Mouse (Mus musculus) limb, embryonic 15.5 days (tissue): ENCODE measurements at regions not wholly inside any gene's neighbourhood (a gene's known extent, or its start where the extent isn't known, plus 50 kb on each side); places are given as distances from the start of the nearest gene placed in this dataset.

Experiments
- ATAC-seq: fragments of 200-750 bp; cut with Nextera tagmentation; 2 replicates; pipeline ENCODE4 v1.8.0; 2017; ENCODE audit warnings: low read depth, moderate TSS enrichment; ENCODE audit not compliant: insufficient number of reproducible peaks, low FRiP score, low TSS enrichment
- H3K27ac ChIP-seq: fragments of 300-500 bp; sonication (generic); 2 replicates; pipeline ENCODE4 v1.5.1; 2015; ENCODE audit warnings: moderate library complexity, mild to moderate bottlenecking, inconsistent platforms
- H3K27me3 ChIP-seq: fragments of 300-500 bp; sonication (generic); 2 replicates; pipeline ENCODE4 v1.6.1; 2015; ENCODE audit warnings: inconsistent platforms
- H3K36me3 ChIP-seq: fragments of 300-500 bp; sonication (generic); 2 replicates; pipeline ENCODE4 v1.6.1; 2015; ENCODE audit warnings: inconsistent platforms
- H3K4me1 ChIP-seq: fragments of 300-500 bp; sonication (generic); 2 replicates; pipeline ENCODE4 v1.6.1; 2015; ENCODE audit warnings: inconsistent platforms
- H3K4me2 ChIP-seq: fragments of 300-500 bp; sonication (generic); 2 replicates; pipeline ENCODE4 v1.6.1; 2015; ENCODE audit warnings: mild to moderate bottlenecking, inconsistent platforms
- H3K4me3 ChIP-seq: fragments of 300-500 bp; sonication (generic); 2 replicates; pipeline ENCODE4 v1.5.1; 2015; ENCODE audit warnings: mild to moderate bottlenecking, inconsistent platforms
- H3K9ac ChIP-seq: fragments of 300-500 bp; sonication (generic); 2 replicates; pipeline ENCODE4 v1.6.1; 2015; ENCODE audit warnings: inconsistent platforms
- H3K9me3 ChIP-seq: fragments of 300-500 bp; sonication (generic); 2 replicates; pipeline ENCODE4 v1.6.1; 2016; ENCODE audit warnings: inconsistent platforms
- WGBS: fragments of 180-500 bp; shearing (Covaris S2); methylation state at CpG from one replicate; pipeline ENCODE4 v1.1.7; 2015; 5-methylcytosine and 5-hydroxymethylcytosine counted together

DNA sequence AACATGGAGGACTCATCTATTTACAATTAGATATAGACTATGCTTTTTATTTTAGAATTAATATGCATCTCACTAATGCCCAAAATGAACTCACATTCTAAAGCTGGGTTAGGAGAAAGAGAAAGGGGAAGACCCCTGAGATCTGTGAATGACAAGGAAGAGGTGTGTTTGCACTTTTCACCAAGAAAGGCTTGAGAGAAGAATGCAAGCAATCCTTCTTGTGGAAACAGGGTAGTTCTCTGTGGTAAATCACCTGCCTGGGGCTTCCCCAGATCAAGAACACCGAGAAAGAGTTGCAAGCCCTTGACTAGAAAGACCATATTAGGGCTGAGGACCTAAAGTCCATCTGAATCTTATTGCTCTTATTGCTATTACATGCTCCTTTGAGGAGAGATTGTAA is 1037.6 kb downstream of the Gsdmc2 start:
- Histone ChIP-seq H3K9ac (no peak overlapping the region), H3K4me3 (no peak overlapping the region), H3K27ac (no peak overlapping the region), H3K36me3 (no peaks in the 10 kb centered on the region), H3K9me3 (no peaks in the 10 kb centered on the region), H3K4me1 (no peaks in the 10 kb centered on the region), H3K27me3 (no peaks in the 10 kb centered on the region), H3K4me2 (no peak overlapping the region)
- 52% methylated on average over 1 of the region's 1 CpGs for WGBS
- ATAC-seq = no peak

DNA sequence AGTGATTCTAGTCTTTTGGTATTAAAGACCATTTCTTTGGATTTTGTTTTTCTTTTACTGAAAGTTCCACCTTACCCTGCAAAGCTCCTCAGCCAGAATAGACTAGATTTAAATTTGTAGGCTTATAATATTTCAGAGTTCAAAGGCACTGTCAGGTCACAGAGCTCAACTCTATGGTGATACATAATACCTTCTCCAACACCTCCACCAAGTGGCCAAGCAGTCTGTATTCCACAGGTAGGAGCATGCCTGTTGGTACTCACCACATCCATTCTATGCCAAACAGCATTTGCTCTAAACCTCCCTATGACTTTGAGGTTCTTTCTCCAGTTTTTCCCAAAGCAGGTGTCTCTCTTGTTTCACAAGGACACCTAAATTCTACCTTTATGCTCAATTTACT is 1042.2 kb downstream of the Gsdmc2 start:
- Histone ChIP-seq H3K4me1 (no peaks in the 10 kb centered on the region), H3K9me3 (no peaks in the 10 kb centered on the region), H3K27ac (no peak overlapping the region), H3K36me3 (no peaks in the 10 kb centered on the region), H3K4me3 (no peak overlapping the region), H3K27me3 (no peaks in the 10 kb centered on the region), H3K9ac (no peak overlapping the region), H3K4me2 (no peak overlapping the region)
- no peak for ATAC-seq

DNA sequence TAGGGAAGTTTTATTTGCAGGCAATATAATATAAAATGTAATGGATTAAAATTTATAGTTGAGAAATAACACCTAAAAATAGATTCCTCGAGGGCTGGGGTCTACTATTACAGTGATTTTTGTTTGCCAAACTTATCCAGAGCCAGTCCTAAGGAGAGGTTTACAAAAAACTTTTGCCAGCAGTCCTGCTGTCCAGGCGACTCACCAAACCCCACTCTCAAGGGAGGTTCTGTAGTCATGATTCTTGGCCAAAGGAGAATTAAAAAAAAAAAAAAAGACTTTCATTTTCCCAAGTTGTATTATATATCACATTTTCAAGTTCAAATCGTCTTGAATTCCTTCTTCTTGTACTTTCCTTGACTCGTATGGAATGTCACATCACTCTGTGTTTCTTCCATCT is 1046.2 kb downstream of the Gsdmc2 start:
- no peak for ATAC-seq
- Histone ChIP-seq H3K4me3 (no peak overlapping the region), H3K36me3 (no peaks in the 10 kb centered on the region), H3K27me3 (no peaks in the 10 kb centered on the region), H3K9ac (no peak overlapping the region), H3K9me3 (no peaks in the 10 kb centered on the region), H3K27ac (no peak overlapping the region), H3K4me1 (no peaks in the 10 kb centered on the region), H3K4me2 (no peak overlapping the region)
- 75% methylated on average over 4 of the region's 4 CpGs for WGBS

DNA sequence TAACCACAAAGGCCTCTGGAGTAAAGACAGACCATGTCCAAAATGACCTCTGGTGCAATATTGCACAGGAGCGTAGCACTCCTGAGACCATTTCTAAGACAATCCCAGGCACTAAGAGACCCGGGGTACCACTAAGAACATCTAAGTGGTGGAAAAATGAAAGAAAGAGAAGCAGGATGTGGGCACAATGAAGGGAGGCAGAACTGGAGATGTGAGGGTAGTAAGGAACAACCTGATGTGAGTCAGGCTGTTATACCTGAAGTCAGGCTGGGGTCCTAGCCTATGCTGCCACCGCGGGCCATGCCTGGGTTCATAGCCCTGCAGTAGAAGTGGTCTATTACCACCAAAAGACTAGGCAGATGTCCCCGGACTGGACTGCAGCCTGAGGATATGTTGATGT is 1051.4 kb downstream of the Gsdmc2 start:
- Histone ChIP-seq H3K9ac (no peak overlapping the region), H3K4me3 (no peak overlapping the region), H3K4me1 (no peaks in the 10 kb centered on the region), H3K36me3 (no peaks in the 10 kb centered on the region), H3K27ac (no peak overlapping the region), H3K4me2 (no peak overlapping the region), H3K27me3 (no peaks in the 10 kb centered on the region), H3K9me3 (no peaks in the 10 kb centered on the region)
- 93% methylated on average over 5 of the region's 5 CpGs for WGBS
- ATAC-seq = no peak

DNA sequence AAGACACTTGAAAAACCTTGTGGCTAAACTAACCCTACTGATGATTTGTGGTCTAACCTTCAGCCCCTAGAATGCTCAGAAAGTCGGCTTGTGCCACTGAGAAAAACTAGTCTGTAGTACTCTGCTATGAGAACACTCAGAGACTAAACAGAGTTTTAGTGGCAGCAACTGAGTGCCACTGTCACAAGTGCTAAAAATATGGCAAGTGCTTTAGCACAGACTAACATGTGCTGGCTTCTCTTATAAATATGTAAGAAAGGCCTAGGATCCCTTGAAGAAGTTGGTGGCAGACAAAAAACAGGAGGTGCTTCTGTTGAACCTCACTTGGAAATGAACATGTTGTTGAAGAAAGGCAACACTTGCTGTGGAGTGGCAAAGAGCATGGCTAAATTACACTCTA is 1052.9 kb downstream of the Gsdmc2 start:
- Histone ChIP-seq H3K9ac (no peak overlapping the region), H3K4me2 (no peak overlapping the region), H3K27me3 (no peaks in the 10 kb centered on the region), H3K27ac (no peak overlapping the region), H3K4me3 (no peak overlapping the region), H3K4me1 (no peaks in the 10 kb centered on the region), H3K9me3 (no peaks in the 10 kb centered on the region), H3K36me3 (no peaks in the 10 kb centered on the region)
- WGBS = 58% methylated on average over 1 of the region's 1 CpGs
- ATAC-seq = no peak

DNA sequence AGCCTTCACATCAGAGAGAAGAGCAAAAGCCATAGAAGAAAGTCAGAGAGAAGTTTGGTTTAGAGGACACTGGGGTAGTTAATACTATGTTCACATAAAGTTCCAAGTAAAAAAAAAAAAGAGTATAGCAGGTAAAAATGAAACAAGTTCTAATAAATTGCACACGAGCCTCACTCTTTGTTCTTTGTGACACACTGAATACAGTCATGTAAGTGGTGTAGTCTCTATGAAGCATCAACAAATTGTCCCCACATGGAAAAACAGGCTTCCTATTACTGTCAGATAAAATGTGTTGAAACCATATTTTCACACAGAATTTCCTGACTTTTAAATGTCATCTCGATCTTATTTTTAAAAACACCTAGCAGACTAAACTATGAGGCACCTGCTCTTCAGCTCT is 1057.2 kb downstream of the Gsdmc2 start:
- Histone ChIP-seq H3K4me3 (no peak overlapping the region), H3K36me3 (no peaks in the 10 kb centered on the region), H3K9me3 (no peaks in the 10 kb centered on the region), H3K27ac (no peak overlapping the region), H3K4me2 (no peak overlapping the region), H3K9ac (no peak overlapping the region), H3K4me1 (no peaks in the 10 kb centered on the region), H3K27me3 (no peaks in the 10 kb centered on the region)
- WGBS = 85% methylated on average over 2 of the region's 2 CpGs
- ATAC-seq = no peak

DNA sequence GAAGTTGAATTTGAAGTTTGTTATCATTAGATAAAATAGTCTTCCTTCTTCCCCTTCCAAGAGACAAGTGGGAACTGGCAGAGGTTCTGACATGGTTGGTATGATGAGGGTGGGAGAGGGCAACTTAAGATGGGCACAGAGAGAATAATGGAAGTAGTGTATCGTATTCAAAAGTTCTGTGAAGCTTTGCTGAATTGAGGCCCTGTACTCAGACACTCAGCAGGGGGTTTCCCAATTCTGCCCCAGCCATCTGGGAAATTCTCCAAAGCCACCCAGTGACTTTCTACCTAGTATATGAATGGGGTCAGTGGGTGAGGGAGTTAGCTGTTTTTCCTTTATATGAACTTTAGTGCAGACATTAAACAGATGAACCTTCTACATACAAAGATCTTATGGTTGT is 1058.7 kb downstream of the Gsdmc2 start:
- WGBS = 78% methylated on average over 1 of the region's 1 CpGs
- no peaks in the 10 kb centered on the region for H3K36me3 ChIP-seq
- no peak overlapping the region for H3K4me2 ChIP-seq
- H3K4me1 ChIP-seq = no peaks in the 10 kb centered on the region
- H3K27me3 ChIP-seq = no peaks in the 10 kb centered on the region
- no peak for ATAC-seq
- H3K9me3 ChIP-seq = no peaks in the 10 kb centered on the region
- no peak overlapping the region for H3K9ac ChIP-seq
- H3K27ac ChIP-seq = no peak overlapping the region
- no peak overlapping the region for H3K4me3 ChIP-seq

DNA sequence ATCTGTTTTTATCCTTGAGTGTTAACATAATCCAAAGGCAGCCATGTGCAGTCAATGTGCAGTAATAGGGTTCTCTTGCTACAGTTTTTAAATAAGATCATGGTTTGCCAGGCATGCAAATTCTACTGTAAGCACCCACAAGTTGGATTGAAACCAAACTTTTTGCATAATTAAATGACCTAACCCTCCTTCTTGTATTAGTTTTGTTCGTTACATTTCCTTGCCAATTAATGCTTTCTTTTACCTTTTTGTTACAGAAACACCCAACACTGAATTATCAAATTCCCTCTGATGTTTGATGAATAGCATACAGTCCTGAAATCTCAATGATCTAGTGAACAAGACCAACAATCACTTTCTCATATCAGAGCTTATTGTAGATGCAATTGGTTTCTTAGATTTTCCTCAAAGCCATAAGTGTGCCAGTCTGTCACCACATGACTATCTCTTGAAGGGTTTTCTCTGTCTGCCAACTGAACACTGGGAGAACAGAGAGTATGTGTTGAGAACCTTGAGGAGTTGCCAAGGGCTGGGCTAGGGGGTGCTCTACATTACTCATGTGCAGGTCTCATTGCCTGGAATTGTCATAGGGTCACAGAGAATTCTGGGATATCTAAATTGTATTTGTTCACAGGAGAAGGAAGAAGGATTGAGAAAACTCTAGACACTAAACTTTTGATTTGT is 1060.4 kb downstream of the Gsdmc2 start:
- 77% methylated on average over 1 of the region's 1 CpGs for WGBS

DNA sequence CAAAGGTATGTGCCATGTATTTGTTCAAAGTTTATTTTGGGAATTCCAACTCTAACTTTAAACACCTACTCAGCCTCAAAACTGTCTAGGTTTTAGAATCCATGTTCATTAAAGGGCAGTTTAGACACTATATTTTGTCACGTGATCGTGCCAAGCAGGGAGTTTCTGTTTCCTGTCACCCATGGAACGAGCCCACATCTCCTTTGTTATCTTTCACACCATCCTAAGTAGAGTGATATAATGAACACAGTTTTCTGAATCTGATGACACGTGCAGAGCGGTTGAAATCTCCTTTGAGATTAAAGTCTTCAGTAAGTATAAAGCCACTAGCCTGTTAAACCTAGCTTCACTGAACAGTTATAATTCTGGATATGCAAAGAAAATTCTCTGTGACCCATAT is 1066.1 kb downstream of the Gsdmc2 start:
- Histone ChIP-seq H3K9ac (no peak overlapping the region), H3K4me2 (no peak overlapping the region), H3K4me3 (no peak overlapping the region), H3K4me1 (no peaks in the 10 kb centered on the region), H3K36me3 (no peaks in the 10 kb centered on the region), H3K9me3 (no peaks in the 10 kb centered on the region), H3K27me3 (no peaks in the 10 kb centered on the region), H3K27ac (no peak overlapping the region)
- ATAC-seq = no peak
- WGBS = 86% methylated on average over 5 of the region's 5 CpGs

More for the DNA sequence above, 1060.4 kb downstream of the Gsdmc2 start:
- no peak for ATAC-seq
- no peak overlapping the region for H3K9ac ChIP-seq
- no peaks in the 10 kb centered on the region for H3K4me1 ChIP-seq
- no peaks in the 10 kb centered on the region for H3K36me3 ChIP-seq
- H3K27ac ChIP-seq = no peak overlapping the region
- no peak overlapping the region for H3K4me2 ChIP-seq
- H3K27me3 ChIP-seq = no peaks in the 10 kb centered on the region
- no peaks in the 10 kb centered on the region for H3K9me3 ChIP-seq
- no peak overlapping the region for H3K4me3 ChIP-seq

DNA sequence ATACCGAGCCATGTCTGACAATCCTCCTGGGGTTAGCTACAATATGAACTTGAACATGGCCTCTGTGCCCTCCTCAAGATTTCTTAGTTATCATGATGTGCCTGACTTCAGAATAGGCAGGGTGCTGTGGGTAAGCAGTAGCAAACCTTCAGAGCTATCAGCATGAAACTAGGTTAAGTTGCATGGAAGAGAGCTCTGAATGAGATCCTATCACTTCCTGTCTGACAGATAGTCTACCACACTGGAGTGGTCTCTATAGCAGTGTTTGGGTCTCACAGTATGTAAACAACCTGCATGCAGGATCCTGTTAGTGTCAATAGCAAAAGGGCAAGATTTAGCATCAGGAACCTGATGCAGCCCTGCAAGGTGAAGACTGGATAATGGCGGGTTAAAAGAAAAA is 1092.3 kb downstream of the Gsdmc2 start:
- H3K27ac ChIP-seq = no peak overlapping the region
- H3K9me3 ChIP-seq = no peaks in the 10 kb centered on the region
- H3K27me3 ChIP-seq = no peaks in the 10 kb centered on the region
- H3K4me2 ChIP-seq = no peak overlapping the region
- 85% methylated on average over 2 of the region's 2 CpGs for WGBS
- H3K36me3 ChIP-seq = no peaks in the 10 kb centered on the region
- no peaks in the 10 kb centered on the region for H3K4me1 ChIP-seq
- H3K4me3 ChIP-seq = no peak overlapping the region
- H3K9ac ChIP-seq = no peak overlapping the region
- ATAC-seq = no peak

DNA sequence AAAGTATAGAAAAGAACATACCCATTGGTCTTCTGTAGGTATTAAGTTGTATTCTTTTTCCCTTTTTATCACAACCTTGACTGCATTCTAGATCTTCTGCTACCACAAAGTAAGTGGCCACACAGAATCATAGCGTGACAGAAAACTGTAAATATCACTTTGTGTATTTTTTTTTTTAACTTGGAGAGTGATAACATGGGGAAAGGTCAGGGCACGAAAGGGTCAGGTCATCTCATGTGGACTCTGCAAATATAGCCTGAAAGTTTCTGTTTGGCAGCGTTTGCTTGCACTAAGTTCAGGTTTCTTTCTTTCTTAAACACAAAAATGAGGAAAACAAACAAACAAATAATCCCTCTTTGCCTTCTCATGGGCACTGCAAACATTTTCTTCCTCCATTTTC is 1101.1 kb downstream of the Gsdmc2 start:
- WGBS = 76% methylated on average over 3 of the region's 3 CpGs
- Histone ChIP-seq H3K9me3 (no peaks in the 10 kb centered on the region), H3K27me3 (no peaks in the 10 kb centered on the region), H3K9ac (no peak overlapping the region), H3K36me3 (no peaks in the 10 kb centered on the region), H3K27ac (no peak overlapping the region), H3K4me3 (no peak overlapping the region), H3K4me2 (no peak overlapping the region), H3K4me1 (no peaks in the 10 kb centered on the region)
- no peak for ATAC-seq

DNA sequence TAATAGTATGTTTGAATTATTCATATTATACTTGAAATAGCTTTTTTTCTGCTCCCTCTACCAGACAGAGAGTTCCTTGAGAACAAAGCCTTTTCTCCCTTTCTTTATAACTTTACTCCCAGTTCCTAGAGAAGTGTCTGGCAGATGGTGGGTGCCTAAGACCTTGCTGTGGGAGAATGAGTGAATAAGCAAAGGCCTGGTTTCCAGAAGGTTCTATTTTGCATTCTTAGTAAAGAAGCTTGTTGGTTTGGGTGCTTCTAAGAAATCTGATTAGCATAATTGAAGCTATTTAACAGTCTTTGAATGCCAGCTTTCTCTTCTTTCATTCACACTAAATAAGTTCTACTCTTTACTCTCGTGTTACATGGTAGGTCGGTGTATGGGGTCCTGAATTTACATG is 1104.2 kb downstream of the Gsdmc2 start:
- Histone ChIP-seq H3K4me1 (no peaks in the 10 kb centered on the region), H3K4me3 (no peak overlapping the region), H3K9ac (no peak overlapping the region), H3K9me3 (no peaks in the 10 kb centered on the region), H3K36me3 (no peaks in the 10 kb centered on the region), H3K27me3 (no peaks in the 10 kb centered on the region), H3K27ac (no peak overlapping the region), H3K4me2 (no peak overlapping the region)
- ATAC-seq = no peak
- 82% methylated on average over 2 of the region's 2 CpGs for WGBS

DNA sequence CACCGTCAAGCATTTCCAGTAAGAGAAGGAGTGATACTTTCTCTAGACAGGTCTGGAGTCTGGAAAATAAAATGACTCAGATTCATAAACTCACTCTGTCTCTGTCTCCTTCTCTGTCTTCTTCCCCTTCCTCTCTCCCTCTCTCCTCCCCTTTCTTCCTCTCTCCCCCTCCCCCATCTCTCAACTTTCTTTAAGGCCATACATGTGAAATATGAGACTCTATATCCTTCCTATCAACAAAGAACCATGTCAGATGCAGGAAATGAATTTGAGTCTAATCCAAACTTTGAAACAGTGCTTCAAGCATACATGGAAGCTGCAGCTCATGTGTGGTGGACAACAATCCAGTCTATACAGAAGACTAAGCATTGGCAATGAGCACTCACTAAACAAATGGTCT is 1109.6 kb downstream of the Gsdmc2 start:
- H3K9me3 ChIP-seq = no peaks in the 10 kb centered on the region
- H3K27me3 ChIP-seq = no peaks in the 10 kb centered on the region
- H3K4me2 ChIP-seq = no peak overlapping the region
- no peak overlapping the region for H3K27ac ChIP-seq
- H3K9ac ChIP-seq = no peak overlapping the region
- no peaks in the 10 kb centered on the region for H3K36me3 ChIP-seq
- H3K4me1 ChIP-seq = no peaks in the 10 kb centered on the region
- no peak overlapping the region for H3K4me3 ChIP-seq
- WGBS = 69% methylated on average over 1 of the region's 1 CpGs
- ATAC-seq = no peak
